Mouse (Mus musculus): ENCODE results near the gene Tex46.

Gene Tex46

DNA sequence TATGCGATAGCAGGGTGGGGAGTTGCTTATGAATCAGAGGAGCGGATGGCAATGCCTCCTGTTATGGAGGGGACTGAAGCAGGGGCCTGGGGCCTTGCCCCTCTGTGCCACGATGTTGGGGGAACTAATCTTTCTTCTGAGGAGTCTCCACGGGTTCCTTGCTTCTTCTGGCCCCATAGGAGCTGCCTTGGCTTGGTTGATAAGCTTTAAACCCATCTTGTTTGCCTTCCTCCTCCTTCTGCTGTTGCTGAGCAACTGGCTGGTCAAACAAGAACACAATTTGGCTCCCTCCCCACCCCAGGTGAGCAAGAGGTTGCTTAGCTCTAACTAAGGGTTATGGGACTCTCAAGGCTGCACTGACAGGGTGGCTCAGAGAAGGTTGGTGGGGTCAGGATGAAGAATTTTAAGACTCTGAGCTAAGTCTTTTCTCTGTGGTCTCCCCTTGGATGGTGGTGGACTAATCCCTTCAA, at the start of gene Tex46:
Tex46 (plus strand) TSS at position 51 of the 470 bp plus-strand sequence.
- DNase-seq (ENCODE audit: low read depth, low spot score), result no peak

DNA sequence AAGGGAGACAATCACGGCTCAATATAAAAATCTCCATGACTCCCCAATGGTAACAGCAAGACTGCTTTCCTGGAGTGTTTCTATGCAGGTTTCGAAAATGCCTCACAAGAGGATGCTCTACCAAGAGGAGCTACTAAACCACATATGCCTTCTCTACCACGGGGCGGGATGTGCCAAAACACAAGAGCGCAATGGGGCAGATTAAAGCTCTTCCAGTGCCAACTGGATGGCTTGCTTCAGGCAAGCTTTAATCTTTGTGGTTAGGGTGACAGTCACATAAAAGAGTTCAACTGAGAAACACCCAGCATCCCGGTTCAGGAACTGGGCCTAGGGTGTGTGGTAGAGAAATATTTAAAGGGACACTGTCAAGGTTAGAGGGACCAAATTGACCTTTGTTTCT, 47.5 kb upstream of the Tex46 start:
- DNase-seq (ENCODE audit: low read depth, low spot score), result no peak

DNA sequence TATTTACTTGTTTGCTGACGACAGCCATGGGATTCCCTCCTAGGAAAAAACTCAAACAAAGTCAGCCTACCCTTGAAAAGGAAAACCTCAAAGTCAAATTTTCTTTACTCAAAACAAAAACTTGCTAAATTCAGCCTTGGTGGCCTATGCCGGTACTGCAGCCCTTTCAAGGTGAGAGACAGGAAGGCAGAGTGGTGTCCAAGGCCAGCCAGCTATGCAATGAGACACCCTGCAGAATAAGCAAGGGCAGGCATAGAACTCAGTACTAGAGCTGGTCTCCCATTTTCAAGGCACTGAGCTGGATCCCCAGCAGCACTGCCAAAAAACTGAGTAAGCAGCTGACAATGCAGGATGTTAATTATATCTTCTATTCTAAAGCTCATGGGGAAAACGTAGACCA, 41.6 kb upstream of the Tex46 start:
- no peak for DNase-seq (ENCODE audit: low read depth, low spot score)

DNA sequence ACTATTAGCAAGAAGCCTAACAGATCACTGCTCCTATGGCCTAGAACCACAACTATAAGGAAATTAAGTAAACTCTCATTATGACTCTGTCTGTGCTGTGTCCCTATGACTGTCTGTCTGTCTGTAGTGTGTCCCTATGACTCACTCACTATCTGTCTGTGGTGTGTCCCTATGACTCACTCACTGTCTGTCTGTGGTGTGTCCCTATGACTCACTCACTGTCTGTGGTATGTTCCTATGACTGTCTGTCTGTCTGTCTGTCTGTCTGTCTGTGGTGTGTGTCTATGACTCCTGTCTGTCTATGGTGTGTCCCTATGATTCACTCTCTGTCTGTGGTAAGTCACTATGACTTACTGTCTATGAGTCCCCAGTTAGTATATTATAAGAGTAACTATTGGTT, 40.2 kb upstream of the Tex46 start:
- no peak for DNase-seq (ENCODE audit: low read depth, low spot score)

DNA sequence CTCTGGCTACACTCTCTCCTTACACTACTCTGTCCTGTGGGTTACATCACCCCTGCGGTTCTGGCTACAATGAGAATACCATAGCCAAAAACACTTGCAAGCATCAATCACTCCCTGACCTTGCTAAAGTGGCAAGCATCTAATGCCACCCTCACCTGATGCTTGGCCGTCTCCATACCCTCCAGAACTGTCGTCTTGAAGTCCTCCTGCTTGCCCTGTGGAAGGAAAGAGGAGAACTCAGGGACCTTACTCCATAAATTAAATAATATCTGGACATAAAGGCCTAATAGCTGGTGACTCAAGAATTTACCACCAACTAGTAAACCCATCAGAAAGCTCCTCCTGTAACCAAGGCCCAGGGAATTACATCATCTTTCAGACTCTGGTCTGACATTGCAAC, 28.4 kb upstream of the Tex46 start:
- no peak for DNase-seq (ENCODE audit: low read depth, low spot score)

DNA sequence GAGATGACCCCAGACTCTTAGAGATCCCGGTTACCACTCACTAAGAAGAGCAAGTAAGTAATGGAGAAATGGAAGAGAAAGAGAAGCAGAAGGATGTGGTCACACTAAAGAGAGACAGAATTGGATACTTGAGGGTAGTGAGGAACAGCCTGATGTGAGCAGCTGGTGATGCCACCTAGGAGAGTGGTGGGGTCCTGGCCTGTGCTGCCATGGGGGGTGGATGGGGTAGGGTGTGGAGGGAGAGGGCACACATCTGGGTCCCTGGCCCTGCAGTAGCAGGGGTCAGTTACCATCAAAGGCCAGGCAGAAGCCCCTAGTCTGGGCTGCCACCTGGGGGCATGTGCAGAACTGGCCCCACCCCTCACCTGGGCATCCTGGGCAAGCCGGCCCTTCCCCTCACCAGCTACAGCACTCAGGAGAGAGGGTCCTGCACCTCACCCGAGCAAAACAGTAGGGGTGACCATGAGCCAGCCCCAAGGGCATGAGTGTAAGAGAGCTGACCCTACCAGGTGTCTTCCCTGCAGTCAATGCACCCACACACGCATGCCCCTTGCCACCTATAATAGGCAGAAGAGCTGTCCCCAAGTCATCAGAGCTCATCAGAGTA, 22.9 kb upstream of the Tex46 start:
- DNase-seq (ENCODE audit: low read depth, low spot score), result no peak

DNA sequence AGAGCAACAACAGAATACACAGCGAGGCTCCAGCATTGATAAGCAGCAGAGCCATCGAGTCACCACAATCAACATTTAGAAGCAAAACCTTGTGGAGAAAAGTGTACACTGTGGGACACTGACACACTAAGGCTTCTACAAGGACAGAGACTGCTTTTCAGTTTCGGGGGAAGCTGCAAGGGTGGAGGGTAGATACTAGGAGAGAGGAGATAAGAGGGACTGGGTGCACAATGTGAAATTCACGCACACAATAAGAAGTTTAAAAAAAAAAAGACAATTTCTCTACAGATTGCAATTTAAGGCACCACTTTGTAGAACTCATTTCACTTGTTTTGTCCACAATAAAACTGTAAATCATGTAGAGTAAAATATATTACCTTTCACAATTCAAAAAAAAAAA, 22.2 kb upstream of the Tex46 start:
- DNase-seq (ENCODE audit: low read depth, low spot score), result no peak

DNA sequence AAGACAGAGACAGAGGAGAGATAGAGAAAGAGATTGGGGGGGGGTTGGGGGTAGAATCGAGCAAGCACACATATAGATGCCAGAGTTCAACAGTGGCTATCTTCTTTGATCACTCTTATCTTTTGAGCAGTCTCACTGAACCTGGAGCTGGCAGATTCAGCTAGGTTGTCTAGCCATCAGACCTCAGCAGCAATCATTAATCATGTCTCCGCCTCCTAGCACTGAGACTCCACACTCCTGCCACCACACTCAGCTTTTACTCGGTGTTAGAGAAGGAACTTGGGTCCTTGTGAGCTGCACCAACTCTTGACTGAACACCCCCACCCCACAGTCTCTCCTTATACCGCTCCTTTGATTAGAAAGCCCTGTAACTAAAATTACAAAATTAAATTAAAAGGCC, 18.1 kb upstream of the Tex46 start:
- no peak for DNase-seq (ENCODE audit: low read depth, low spot score)

DNA sequence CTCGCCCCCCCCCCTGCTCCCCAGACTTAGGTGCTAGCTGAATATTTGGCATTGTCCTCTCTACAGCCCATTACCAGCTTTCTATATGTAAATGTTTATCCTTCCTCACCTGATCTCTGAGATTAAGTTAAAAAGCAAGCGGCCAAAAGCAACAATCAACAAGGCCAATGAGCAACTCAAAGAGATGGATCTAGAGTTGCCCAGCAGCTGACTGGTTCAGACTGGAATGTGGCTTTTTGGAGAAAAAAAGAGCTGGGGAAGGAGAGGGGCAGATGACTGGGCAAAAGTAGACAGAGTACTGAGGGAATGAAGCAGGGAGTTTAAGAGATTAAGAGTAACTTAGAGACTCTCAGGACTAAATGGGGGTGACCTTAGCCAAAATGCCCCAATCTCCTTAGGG, 16.2 kb upstream of the Tex46 start:
- no peak for DNase-seq (ENCODE audit: low read depth, low spot score)

DNA sequence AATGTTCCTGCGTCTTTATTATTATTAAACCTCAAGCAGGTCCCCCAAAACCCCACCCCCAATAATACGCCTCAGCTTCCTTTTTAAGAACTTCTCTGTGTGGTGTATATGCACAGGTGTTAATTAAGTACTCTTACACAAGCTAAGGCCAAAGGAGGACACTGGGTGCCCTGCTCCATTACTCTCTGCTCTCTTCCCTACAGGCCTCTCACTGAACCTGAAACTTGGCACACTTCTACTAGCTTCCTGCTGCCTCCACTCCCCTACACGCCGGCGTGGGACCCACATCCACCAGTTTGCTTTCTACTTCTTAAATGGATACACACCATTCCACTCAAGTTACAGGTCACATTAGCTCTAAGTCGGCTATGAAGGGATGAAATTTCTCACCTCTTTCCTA, 15.0 kb upstream of the Tex46 start:
- no peak for DNase-seq (ENCODE audit: low read depth, low spot score)

DNA sequence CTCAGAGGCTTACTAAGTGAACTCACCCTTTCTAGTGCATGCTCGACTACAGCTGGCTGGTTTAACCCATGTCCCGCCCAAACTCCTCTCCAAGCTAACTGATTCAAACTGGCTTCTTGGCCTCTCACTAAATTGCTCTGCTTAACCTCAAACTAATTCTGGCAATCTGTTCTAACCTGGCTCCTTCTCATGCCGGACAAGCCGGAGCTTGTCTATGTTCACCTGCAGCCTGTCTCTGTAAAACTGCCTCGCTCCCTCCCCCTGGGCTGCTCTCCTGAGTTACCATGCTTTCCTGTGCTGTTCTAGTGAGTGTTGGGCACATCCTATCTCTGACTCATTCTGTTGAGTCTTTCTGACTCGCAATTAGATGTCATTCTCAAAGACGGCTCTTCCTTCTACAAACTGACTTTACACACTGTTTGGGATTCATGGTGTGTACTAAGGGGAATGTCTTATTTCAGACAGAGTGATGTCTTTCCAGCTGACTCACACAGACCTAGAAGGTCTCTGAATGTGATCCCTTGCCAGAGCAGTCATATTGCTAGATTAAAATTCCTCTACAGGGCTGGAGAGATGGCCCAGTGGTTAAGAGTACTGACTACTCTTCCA, 11.9 kb upstream of the Tex46 start:
- DNase-seq (ENCODE audit: low read depth, low spot score), result no peak

DNA sequence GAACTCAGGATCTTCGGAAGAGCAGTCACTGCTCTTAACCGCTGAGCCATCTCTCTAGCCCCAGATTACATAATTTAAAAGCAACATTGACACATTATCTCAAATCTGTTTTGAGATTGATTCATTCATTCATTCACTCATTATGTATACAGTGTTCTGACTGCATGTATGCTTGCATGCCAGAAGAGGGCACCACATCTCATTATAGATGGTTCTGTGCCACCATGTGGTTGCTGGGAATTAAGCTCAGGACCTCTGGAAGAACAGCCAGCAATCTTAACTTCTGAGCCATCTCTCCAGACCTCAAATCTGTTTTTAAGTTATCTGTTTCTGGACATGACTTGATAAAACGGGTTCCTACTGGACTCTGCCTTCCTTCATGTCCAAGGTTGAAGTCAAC, 10.4 kb upstream of the Tex46 start:
- no peak for DNase-seq (ENCODE audit: low read depth, low spot score)

DNA sequence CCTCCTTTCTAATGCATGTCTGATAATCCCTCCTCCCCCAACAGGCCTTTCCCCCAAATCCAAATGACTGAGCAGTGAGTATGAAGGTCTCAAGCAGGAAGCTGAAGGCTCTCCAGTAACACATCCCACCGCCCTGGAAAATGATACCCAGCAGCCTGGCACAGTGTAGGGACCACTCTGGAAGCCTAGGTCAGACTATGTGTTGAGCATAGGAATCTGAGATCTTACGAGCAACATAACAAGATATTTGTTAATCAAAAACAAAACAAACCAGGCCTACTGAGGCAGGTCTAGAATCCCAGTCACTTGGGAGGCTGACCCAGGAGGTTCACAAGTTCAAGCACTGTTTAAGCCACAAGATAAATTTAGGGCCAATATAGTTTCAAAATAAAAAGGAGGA, 9.7 kb upstream of the Tex46 start:
- no peak for DNase-seq (ENCODE audit: low read depth, low spot score)

DNA sequence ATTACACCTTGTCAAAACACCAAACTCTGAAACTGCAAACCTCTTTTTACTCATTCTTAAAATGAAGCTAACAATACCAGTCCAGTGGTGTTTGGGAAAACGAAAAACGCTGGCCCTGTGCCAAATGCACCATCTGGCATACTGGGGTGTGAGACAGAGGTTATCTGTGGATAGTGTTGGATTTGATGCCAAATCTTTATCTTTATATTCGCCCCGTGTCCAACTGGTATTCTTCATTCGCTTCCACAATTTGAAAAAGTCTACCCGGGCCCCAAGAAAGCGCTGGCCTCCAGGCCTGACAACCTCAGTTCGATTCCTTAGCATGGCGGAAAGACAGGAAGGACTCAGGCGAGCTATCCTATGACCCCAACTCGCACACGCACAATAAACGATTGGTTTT, 8.8 kb upstream of the Tex46 start:
- peak; percentile 49 for DNase-seq (ENCODE audit: low read depth, low spot score)

DNA sequence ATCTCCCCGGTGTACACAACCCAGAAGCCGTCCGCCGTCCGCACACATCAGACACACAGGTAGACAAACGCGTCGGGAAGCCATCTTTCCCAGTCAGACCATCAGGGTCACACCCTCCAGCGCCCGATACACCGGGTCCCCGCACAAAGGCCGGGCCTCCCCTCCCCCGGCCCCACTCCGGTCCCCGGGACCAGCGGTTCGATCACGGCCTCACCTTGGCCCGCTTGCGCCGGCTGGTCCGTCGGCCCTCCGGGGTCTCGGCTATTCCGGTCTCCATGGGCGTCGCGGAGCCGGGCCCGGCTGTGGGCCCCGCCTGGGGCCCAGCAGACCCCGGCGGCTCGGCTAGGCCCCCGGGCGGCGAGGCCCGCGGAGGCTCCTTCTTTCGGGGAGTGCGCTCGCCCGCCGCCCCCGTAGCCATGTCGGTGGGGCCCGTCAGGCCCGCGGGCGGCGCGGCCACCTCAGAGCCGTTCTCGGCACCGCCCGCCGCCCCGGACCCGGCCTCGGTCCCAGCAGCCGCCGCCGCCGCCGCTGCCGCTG, 8.2 kb upstream of the Tex46 start:
- peak; percentile 18 for DNase-seq (ENCODE audit: low read depth, low spot score)

DNA sequence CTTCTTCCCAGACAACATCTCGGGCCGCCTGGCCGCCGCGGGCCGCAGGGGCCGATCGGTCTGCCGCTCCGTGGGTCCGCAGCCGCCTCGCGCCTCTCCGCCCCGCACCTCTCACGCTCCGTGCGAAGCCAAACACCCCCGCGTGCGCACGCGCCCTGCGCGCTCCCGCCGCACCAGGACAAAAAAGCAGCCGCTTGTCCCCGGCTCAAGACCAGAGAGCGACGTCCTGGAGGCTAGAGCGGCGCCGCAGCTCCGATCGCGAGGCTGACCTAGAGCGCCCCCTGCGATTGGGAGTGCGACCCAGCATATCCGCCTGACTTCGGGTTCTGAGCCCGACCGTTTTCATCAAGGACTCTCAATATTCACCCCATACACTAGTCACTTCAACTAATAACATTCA, 7.7 kb upstream of the Tex46 start, which contains the start of gene Kdm1a:
Kdm1a (minus strand) TSS at position 156 of the 400 bp plus-strand sequence.
- DNase-seq (ENCODE audit: low read depth, low spot score), result peak; percentile 86

DNA sequence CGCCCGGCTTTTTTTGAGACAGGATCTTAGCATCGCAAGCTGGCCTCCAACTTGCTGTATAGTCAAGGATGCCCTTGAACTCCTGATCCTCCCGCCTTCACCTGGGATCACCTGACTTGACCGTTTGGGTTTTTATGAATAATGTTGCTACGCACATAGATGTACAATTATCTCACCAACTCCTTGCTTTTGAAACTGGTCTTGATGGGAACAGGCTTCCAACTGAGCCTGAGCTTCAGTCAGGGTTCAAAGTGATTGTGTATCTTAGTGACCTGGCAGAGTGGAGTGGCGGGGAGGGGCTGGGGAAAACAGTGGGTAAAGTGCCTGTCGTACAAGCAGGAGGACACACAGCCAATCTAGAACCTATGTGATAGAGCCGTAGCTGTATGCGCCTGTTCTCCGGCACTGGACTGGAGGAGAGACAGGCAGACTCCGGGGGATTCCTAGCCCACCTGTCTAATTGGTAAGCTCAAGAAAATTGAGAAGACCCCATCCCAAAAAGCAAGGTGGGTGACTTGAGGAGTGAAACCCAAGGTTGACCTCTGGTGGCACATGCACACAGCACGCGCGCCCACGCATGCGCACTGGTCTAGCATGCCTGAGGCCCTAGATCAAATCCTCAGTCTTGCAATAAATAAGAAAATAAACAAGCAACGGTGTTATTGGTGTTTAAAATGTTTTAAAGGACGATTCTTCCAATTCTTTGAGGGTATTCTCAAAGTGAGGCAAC, 4.3 kb upstream of the Tex46 start:
- no peak for DNase-seq (ENCODE audit: low read depth, low spot score)

DNA sequence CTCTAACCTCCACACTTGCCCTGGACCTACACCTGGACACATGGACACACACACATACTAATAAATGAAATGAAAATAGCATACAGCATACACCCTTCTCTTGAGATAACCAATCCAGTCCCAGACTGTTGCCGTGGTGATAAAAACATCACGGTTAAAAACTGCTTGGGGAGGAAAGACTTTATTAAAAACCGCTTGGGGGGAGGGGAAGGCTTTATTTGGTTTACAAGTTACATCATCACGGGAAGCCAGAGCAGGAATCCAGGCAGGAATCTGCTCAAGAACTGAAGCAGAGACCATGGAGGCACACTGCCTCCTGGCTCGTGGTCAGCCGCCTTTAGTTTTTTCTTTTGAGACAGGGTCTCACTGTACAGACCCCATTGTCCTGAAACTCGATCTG, 3.4 kb downstream of the Tex46 start:
- DNase-seq (ENCODE audit: low read depth, low spot score), result no peak

DNA sequence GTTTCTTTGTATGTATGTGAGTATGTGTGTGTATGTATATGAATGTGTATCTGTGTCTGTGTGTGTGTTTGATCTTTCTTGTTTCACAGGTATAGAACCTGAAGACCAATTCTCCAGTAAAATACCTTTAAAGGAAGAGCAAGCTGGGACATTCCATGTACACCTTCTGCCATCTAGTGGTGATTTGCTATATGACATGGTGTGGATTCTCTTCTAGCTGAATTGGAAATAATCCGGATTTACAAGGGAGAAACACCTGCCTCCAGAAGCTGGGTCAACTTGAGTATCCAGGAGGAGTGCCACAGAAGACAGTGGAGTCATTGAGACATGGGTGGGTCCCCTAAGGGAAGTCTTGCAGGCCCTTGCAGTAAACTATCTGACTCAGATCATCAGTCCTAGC, 11.1 kb downstream of the Tex46 start:
- peak; percentile 82 for DNase-seq (ENCODE audit: low read depth, low spot score)

DNA sequence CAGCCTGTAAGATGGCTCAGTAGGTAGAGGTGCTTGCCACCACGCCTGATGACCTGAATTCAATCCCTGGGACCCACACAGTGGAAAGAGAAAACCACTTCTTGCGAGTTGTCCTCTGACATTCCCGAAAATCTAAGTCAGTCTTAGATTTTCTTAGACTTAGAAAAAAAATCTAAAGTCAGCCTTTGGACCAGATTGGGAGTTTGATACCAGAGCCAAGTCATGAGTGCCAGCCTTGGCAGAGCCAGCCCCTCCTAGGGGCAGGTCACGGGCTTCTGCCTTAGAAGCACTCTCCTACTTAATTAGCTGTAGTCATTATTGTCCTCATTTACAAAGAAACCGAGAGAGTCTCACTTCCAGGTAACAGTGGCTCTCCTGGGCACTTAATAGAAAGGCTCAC, 11.7 kb downstream of the Tex46 start:
- DNase-seq (ENCODE audit: low read depth, low spot score), result no peak

DNA sequence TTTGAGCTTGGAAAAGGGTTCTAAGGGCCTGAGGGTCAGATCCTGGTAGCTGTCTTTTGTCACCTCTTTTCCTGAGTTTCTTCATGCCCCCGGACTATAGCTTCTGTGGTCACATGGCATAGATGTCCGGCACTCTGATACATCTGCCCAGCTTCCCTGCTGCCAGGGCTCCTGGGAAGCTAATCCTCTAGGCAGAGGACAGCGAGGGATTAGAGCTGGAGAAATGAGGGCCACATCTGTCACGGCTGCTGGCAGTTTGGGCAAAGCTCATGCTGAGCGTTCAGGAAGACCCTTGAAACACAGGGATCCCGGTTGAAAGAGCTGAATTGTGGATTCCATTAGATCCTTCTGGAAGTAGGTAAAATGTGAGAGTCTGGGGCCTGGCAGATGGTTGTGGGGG, 12.2 kb downstream of the Tex46 start, which contains the start of gene Lactbl1:
Lactbl1 (plus strand) TSS at position 234 of the 400 bp plus-strand sequence.
- DNase-seq (ENCODE audit: low read depth, low spot score), result peak; percentile 61

DNA sequence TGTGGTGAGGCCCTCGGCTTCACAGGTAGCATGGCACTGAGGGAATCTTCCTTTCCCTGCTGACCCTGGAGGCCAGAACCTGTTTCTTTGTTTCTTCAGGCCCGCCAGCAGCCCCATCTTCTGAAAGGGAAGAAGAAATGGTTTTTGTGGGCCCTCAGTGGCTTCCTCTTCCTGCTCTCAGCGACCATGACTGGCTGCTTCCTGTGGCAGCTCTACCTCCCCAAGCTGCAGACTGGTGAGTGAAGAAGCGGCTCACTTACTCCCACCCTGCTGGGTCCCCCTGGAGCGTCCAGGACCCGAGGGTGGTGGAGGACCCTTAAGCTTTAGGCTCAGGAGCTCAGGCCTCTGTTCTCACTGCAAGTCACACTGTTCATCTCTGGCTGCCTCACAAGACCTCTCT, 16.4 kb downstream of the Tex46 start:
- no peak for DNase-seq (ENCODE audit: low read depth, low spot score)
